Mouse (Mus musculus) hindbrain, embryonic 16.5 days (tissue): ENCODE measurements at regions not wholly inside any gene's neighbourhood (a gene's known extent, or its start where the extent isn't known, plus 50 kb on each side); places are given as distances from the start of the nearest gene placed in this dataset.

ENCODE experiments used
- ATAC-seq: fragments of 200-750 bp; cut with Nextera tagmentation; 2 replicates; pipeline ENCODE4 v1.8.0; 2017; ENCODE audit warnings: moderate TSS enrichment, moderate library complexity
- H3K27ac ChIP-seq: fragments of 300-500 bp; sonication (generic); 2 replicates; pipeline ENCODE4 v1.5.1; 2014; ENCODE audit warnings: low read depth, mild to moderate bottlenecking, control low read depth, low read length, moderate library complexity
- H3K27me3 ChIP-seq: fragments of 300-500 bp; sonication (generic); replicated peaks from 2 replicates; pipeline ENCODE4 v1.6.1; 2014; ENCODE audit warnings: low read length; ENCODE audit not compliant: control insufficient read depth, insufficient read depth
- H3K36me3 ChIP-seq: fragments of 300-500 bp; sonication (generic); 2 replicates; pipeline ENCODE4 v1.6.1; 2014; ENCODE audit warnings: mild to moderate bottlenecking, low read length, moderate library complexity, mixed read lengths; ENCODE audit not compliant: control insufficient read depth, insufficient read depth
- H3K4me1 ChIP-seq: fragments of 300-500 bp; sonication (generic); 2 replicates; pipeline ENCODE4 v1.6.1; 2014; ENCODE audit warnings: low read depth, low read length; ENCODE audit not compliant: control insufficient read depth, insufficient read depth
- H3K4me2 ChIP-seq: fragments of 300-500 bp; sonication (generic); 2 replicates; pipeline ENCODE4 v1.6.1; 2014; ENCODE audit warnings: mild to moderate bottlenecking, low read length, control low read depth, moderate library complexity
- H3K4me3 ChIP-seq: fragments of 300-500 bp; sonication (generic); 2 replicates; pipeline ENCODE4 v1.5.1; 2014; ENCODE audit warnings: mild to moderate bottlenecking, low read length, control low read depth, moderate library complexity
- H3K9ac ChIP-seq: fragments of 300-500 bp; sonication (generic); 2 replicates; pipeline ENCODE4 v1.6.1; 2014; ENCODE audit warnings: low read depth, mild to moderate bottlenecking, control low read depth, low read length, moderate library complexity
- H3K9me3 ChIP-seq: fragments of 300-500 bp; sonication (generic); 2 replicates; pipeline ENCODE4 v1.6.1; 2014; ENCODE audit warnings: mild to moderate bottlenecking, low read length, moderate library complexity; ENCODE audit not compliant: control insufficient read depth
- WGBS: fragments of 180-500 bp; shearing (Covaris S2); extraction: QIAGEN DNeasy Blood & Tissue Kit; methylation state at CpG from one replicate; pipeline ENCODE4 v1.1.7; 2014; 5-methylcytosine and 5-hydroxymethylcytosine counted together

GRCm38 (mm10) chr3:142984547-142984946 lies 102.7 kb upstream of the Pkn2 start:
- no peaks in the 10 kb centered on the region for H3K9me3 ChIP-seq
- H3K27me3 ChIP-seq = no peaks in the 10 kb centered on the region
- no peak overlapping the region for H3K4me3 ChIP-seq
- H3K36me3 ChIP-seq = no peaks in the 10 kb centered on the region
- H3K27ac ChIP-seq = no peak overlapping the region
- H3K4me1 ChIP-seq = no peaks in the 10 kb centered on the region
- no peak for ATAC-seq
- H3K4me2 ChIP-seq = no peak overlapping the region
- 87% methylated on average over 5 of the region's 5 CpGs for WGBS
- H3K9ac ChIP-seq = no peak overlapping the region

- Histone ChIP-seq H3K9me3 (no peaks in the 10 kb centered on the region), H3K4me2 (no peak overlapping the region), H3K9ac (no peak overlapping the region), H3K27ac (no peak overlapping the region), H3K36me3 (no peaks in the 10 kb centered on the region), H3K4me1 (no peaks in the 10 kb centered on the region), H3K27me3 (no peaks in the 10 kb centered on the region), H3K4me3 (no peak overlapping the region)
- 80% methylated on average over 3 of the region's 3 CpGs for WGBS
- ATAC-seq = no peak
Measured at GRCm38 (mm10) chr3:142981221-142981620, 99.4 kb upstream of the Pkn2 start.

- no peak overlapping the region for H3K4me3 ChIP-seq
- no peaks in the 10 kb centered on the region for H3K9me3 ChIP-seq
- no peaks in the 10 kb centered on the region for H3K27me3 ChIP-seq
- no peaks in the 10 kb centered on the region for H3K4me1 ChIP-seq
- no peak for ATAC-seq
- no peak overlapping the region for H3K4me2 ChIP-seq
- no peaks in the 10 kb centered on the region for H3K36me3 ChIP-seq
- H3K27ac ChIP-seq = no peak overlapping the region
- no peak overlapping the region for H3K9ac ChIP-seq
- WGBS = 12% methylated on average over 4 of the region's 4 CpGs
Measured at GRCm38 (mm10) chr3:142979161-142979560, 97.4 kb upstream of the Pkn2 start.

GRCm38 (mm10) chr3:142976519-142977394 lies 95.0 kb upstream of the Pkn2 start:
- Histone ChIP-seq H3K36me3 (no peaks in the 10 kb centered on the region), H3K27me3 (no peaks in the 10 kb centered on the region), H3K9ac (no peak overlapping the region), H3K4me3 (no peak overlapping the region), H3K9me3 (no peaks in the 10 kb centered on the region), H3K27ac (no peak overlapping the region), H3K4me2 (no peak overlapping the region), H3K4me1 (no peaks in the 10 kb centered on the region)
- 62% methylated on average over 7 of the region's 7 CpGs for WGBS
- ATAC-seq = no peak

GRCm38 (mm10) chr3:142975606-142976005 lies 93.8 kb upstream of the Pkn2 start:
- no peak overlapping the region for H3K9ac ChIP-seq
- no peak overlapping the region for H3K4me2 ChIP-seq
- no peaks in the 10 kb centered on the region for H3K36me3 ChIP-seq
- no peaks in the 10 kb centered on the region for H3K9me3 ChIP-seq
- no peak overlapping the region for H3K27ac ChIP-seq
- WGBS = 85% methylated on average over 8 of the region's 8 CpGs
- no peaks in the 10 kb centered on the region for H3K4me1 ChIP-seq
- no peaks in the 10 kb centered on the region for H3K27me3 ChIP-seq
- H3K4me3 ChIP-seq = no peak overlapping the region
- no peak for ATAC-seq

- H3K4me3 ChIP-seq = no peak overlapping the region
- H3K27me3 ChIP-seq = no peaks in the 10 kb centered on the region
- H3K4me2 ChIP-seq = no peak overlapping the region
- no peak overlapping the region for H3K9ac ChIP-seq
- no peak for ATAC-seq
- H3K36me3 ChIP-seq = no peaks in the 10 kb centered on the region
- 74% methylated on average over 2 of the region's 2 CpGs for WGBS
- no peaks in the 10 kb centered on the region for H3K9me3 ChIP-seq
- no peak overlapping the region for H3K27ac ChIP-seq
- H3K4me1 ChIP-seq = no peaks in the 10 kb centered on the region
Measured at GRCm38 (mm10) chr3:142969501-142969900, 87.7 kb upstream of the Pkn2 start.

- H3K27me3 ChIP-seq = no peaks in the 10 kb centered on the region
- WGBS = 47% methylated on average over 4 of the region's 4 CpGs
- no peak for ATAC-seq
- no peak overlapping the region for H3K4me3 ChIP-seq
- no peaks in the 10 kb centered on the region for H3K36me3 ChIP-seq
- H3K9me3 ChIP-seq = no peaks in the 10 kb centered on the region
- H3K4me2 ChIP-seq = no peak overlapping the region
- H3K27ac ChIP-seq = no peak overlapping the region
- no peak overlapping the region for H3K9ac ChIP-seq
- no peaks in the 10 kb centered on the region for H3K4me1 ChIP-seq
Measured at GRCm38 (mm10) chr3:142965604-142966003, 83.8 kb upstream of the Pkn2 start.

GRCm38 (mm10) chr3:142963818-142964372 lies 82.1 kb upstream of the Pkn2 start:
- H3K4me2 ChIP-seq = no peak overlapping the region
- H3K9ac ChIP-seq = no peak overlapping the region
- H3K4me1 ChIP-seq = no peaks in the 10 kb centered on the region
- no peak overlapping the region for H3K4me3 ChIP-seq
- H3K9me3 ChIP-seq = no peaks in the 10 kb centered on the region
- 94% methylated on average over 4 of the region's 4 CpGs for WGBS
- no peak overlapping the region for H3K27ac ChIP-seq
- H3K27me3 ChIP-seq = no peaks in the 10 kb centered on the region
- H3K36me3 ChIP-seq = no peaks in the 10 kb centered on the region
- ATAC-seq = no peak

- no peak overlapping the region for H3K4me2 ChIP-seq
- no peak overlapping the region for H3K27ac ChIP-seq
- no peak for ATAC-seq
- no peak overlapping the region for H3K9ac ChIP-seq
- H3K4me3 ChIP-seq = no peak overlapping the region
- H3K27me3 ChIP-seq = no peaks in the 10 kb centered on the region
- no peaks in the 10 kb centered on the region for H3K4me1 ChIP-seq
- 82% methylated on average over 8 of the region's 8 CpGs for WGBS
- no peaks in the 10 kb centered on the region for H3K9me3 ChIP-seq
- no peaks in the 10 kb centered on the region for H3K36me3 ChIP-seq
Measured at GRCm38 (mm10) chr3:142957768-142958167, 76.0 kb upstream of the Pkn2 start.
